Mouse (Mus musculus): ENCODE results near the gene Timp2.

GRCm38 (mm10) chr11:118253447-118254158 lies 101.9 kb downstream of the Timp2 start:
- TF ChIP-seq CTCF (conservative IDR thresholded peaks at IDR 0.05; ENCODE audit: insufficient read depth, insufficient read length, low read depth, low read length) = no peak
- TF ChIP-seq POLR2A (IDR thresholded peaks at IDR 0.05; ENCODE audit: low read depth, low read length) = no peak
